Mouse (Mus musculus): ENCODE measurements around the gene Olfr1044.
"Not testable (repeated sequence)": the region's sequence is repeated elsewhere in the genome, so short reads cannot be mapped to it uniquely, and the experiment has no call there.

The Olfr1044 gene

GRCm38 (mm10) chr2:86177720-86178119, at the start of gene Olfr1044:
TSS of gene Olfr1044 (minus strand) at chr2:86177820.
- DNase-seq (ENCODE audit: low spot score): no peak

GRCm38 (mm10) chr2:86219214-86219613, 41.6 kb upstream of the Olfr1044 start, which contains the start of gene Olfr1046:
TSS of gene Olfr1046 (minus strand) at chr2:86219314.
- no peak for DNase-seq (ENCODE audit: low spot score)

GRCm38 (mm10) chr2:86202909-86203308, 25.3 kb upstream of the Olfr1044 start, which contains the start of gene Olfr1045:
TSS of gene Olfr1045 (minus strand) at chr2:86203009.
- no peak for DNase-seq (ENCODE audit: low spot score)

GRCm38 (mm10) chr2:86195863-86196262, 18.2 kb upstream of the Olfr1044 start:
- no peak for DNase-seq (ENCODE audit: low spot score)

GRCm38 (mm10) chr2:86185583-86185982, 8.0 kb upstream of the Olfr1044 start, which contains the start of gene Olfr52:
TSS of gene Olfr52 (minus strand) at chr2:86185683.
- no peak for DNase-seq (ENCODE audit: low spot score)

- no peak for DNase-seq (ENCODE audit: low spot score)
Observed at GRCm38 (mm10) chr2:86179950-86180349, 2.3 kb upstream of the Olfr1044 start.

- not testable (repeated sequence) for DNase-seq (ENCODE audit: low spot score)
Observed at GRCm38 (mm10) chr2:86175422-86175821, 2.2 kb downstream of the Olfr1044 start.

GRCm38 (mm10) chr2:86167422-86167821, 10.2 kb downstream of the Olfr1044 start, which contains the start of gene Olfr1043:
TSS of gene Olfr1043 (minus strand) at chr2:86167522.
- no peak for DNase-seq (ENCODE audit: low spot score)

GRCm38 (mm10) chr2:86161738-86162137, 15.9 kb downstream of the Olfr1044 start, which contains the start of gene Olfr1042:
TSS of gene Olfr1042 (minus strand) at chr2:86161838.
- no peak for DNase-seq (ENCODE audit: low spot score)

GRCm38 (mm10) chr2:86146632-86147031, 31.0 kb downstream of the Olfr1044 start, which contains the start of gene Olfr1040:
TSS of gene Olfr1040 (minus strand) at chr2:86146732.
- DNase-seq (ENCODE audit: low spot score): no peak

- DNase-seq (ENCODE audit: low spot score): no peak
Observed at GRCm38 (mm10) chr2:86135828-86136227, 41.8 kb downstream of the Olfr1044 start, which contains the start of gene Olfr1039. TSS of gene Olfr1039 (minus strand) at chr2:86135928.
